Mouse (Mus musculus) forebrain, embryonic 15.5 days (tissue): ENCODE data around the gene Prpsap2. TPM values are rescaled to one million over a fixed set of nuclear protein-coding genes. Genes with fewer than 3 reads are reported as not detected.
A peak's percentile ranks its signal among the peaks of the same experiment; 100 is the strongest.

Experiments used
- ATAC-seq: fragments of 200-750 bp; cut with Nextera tagmentation; replicated peaks from 2 replicates; pipeline ENCODE4 v1.8.0; 2017; ENCODE audit warnings: mild to moderate bottlenecking, moderate TSS enrichment, moderate library complexity
- H3K27ac ChIP-seq: fragments of 300-500 bp; sonication (generic); replicated peaks from 2 replicates; pipeline ENCODE4 v1.5.1; 2015; ENCODE audit warnings: mild to moderate bottlenecking, inconsistent platforms
- H3K27me3 ChIP-seq: fragments of 300-500 bp; sonication (generic); 2 replicates; pipeline ENCODE4 v1.6.1; 2015; ENCODE audit warnings: inconsistent platforms
- H3K36me3 ChIP-seq: fragments of 300-500 bp; sonication (generic); 2 replicates; pipeline ENCODE4 v1.6.1; 2015; ENCODE audit warnings: mild to moderate bottlenecking, inconsistent platforms
- H3K4me1 ChIP-seq: fragments of 300-500 bp; sonication (generic); 2 replicates; pipeline ENCODE4 v1.6.1; 2015; ENCODE audit warnings: inconsistent platforms
- H3K4me2 ChIP-seq: fragments of 300-500 bp; sonication (generic); replicated peaks from 2 replicates; pipeline ENCODE4 v1.6.1; 2015; ENCODE audit warnings: mild to moderate bottlenecking, inconsistent platforms
- H3K4me3 ChIP-seq: fragments of 300-500 bp; sonication (generic); 2 replicates; pipeline ENCODE4 v1.5.1; 2015; ENCODE audit warnings: mild to moderate bottlenecking, inconsistent platforms
- H3K9ac ChIP-seq: fragments of 300-500 bp; sonication (generic); replicated peaks from 2 replicates; pipeline ENCODE4 v1.6.1; 2015; ENCODE audit warnings: mild to moderate bottlenecking, inconsistent platforms
- H3K9me3 ChIP-seq: fragments of 300-500 bp; sonication (generic); 2 replicates; pipeline ENCODE4 v1.6.1; 2016; ENCODE audit warnings: inconsistent platforms
- WGBS: fragments of 180-500 bp; shearing (Covaris S2); methylation state at CpG from one replicate; pipeline ENCODE4 v1.1.7; 2015; ENCODE audit warnings: mixed read lengths; 5-methylcytosine and 5-hydroxymethylcytosine counted together
- polyA plus RNA-seq: library from polyadenylated mRNA; unstranded; fragments of >200 nt; fragmentation: Nextera tagmentation; extraction: Ambion mirVana; gene quantifications from 2 replicates; pipeline ENCODE4 v1.2.1, GENCODE M21; 2015

Prpsap2 gene
- polyA plus RNA-seq, 1 experiment from 2014 or later, result 67.3 TPM

- Histone ChIP-seq H3K36me3 (peaks cover 56% of the 10 kb centered on the region), H3K27me3 (no peaks in the 10 kb centered on the region), H3K4me1 (no peaks in the 10 kb centered on the region), H3K27ac (no peak overlapping the region), H3K4me2 (no peak overlapping the region), H3K9me3 (no peaks in the 10 kb centered on the region), H3K4me3 (no peak overlapping the region), H3K9ac (no peak overlapping the region)
- no peak for ATAC-seq
- WGBS, result 73% methylated on average over 3 of the region's 3 CpGs
Measured at GRCm38 (mm10) chr11:61744460-61744859, 17.4 kb downstream of the Prpsap2 start.

GRCm38 (mm10) chr11:61743768-61744167, 18.1 kb downstream of the Prpsap2 start:
- Histone ChIP-seq H3K9ac (no peak overlapping the region), H3K9me3 (no peaks in the 10 kb centered on the region), H3K4me2 (no peak overlapping the region), H3K27ac (no peak overlapping the region), H3K36me3 (peaks cover 61% of the 10 kb centered on the region), H3K4me3 (no peak overlapping the region), H3K4me1 (no peaks in the 10 kb centered on the region), H3K27me3 (no peaks in the 10 kb centered on the region)
- ATAC-seq, result no peak
- WGBS, result 85% methylated on average over 3 of the region's 3 CpGs

GRCm38 (mm10) chr11:61740500-61740899, 21.4 kb downstream of the Prpsap2 start:
- no peak overlapping the region for H3K27ac ChIP-seq
- H3K36me3 ChIP-seq, result peaks cover 74% of the 10 kb centered on the region
- no peaks in the 10 kb centered on the region for H3K27me3 ChIP-seq
- WGBS, result 91% methylated on average over 1 of the region's 1 CpGs
- ATAC-seq, result no peak
- H3K9ac ChIP-seq, result no peak overlapping the region
- H3K4me2 ChIP-seq, result no peak overlapping the region
- no peaks in the 10 kb centered on the region for H3K9me3 ChIP-seq
- H3K4me1 ChIP-seq, result no peaks in the 10 kb centered on the region
- no peak overlapping the region for H3K4me3 ChIP-seq

GRCm38 (mm10) chr11:61737290-61737689, 24.6 kb downstream of the Prpsap2 start:
- no peak overlapping the region for H3K4me2 ChIP-seq
- H3K4me1 ChIP-seq, result no peaks in the 10 kb centered on the region
- H3K36me3 ChIP-seq, result peaks cover 83% of the 10 kb centered on the region
- H3K4me3 ChIP-seq, result no peak overlapping the region
- no peaks in the 10 kb centered on the region for H3K27me3 ChIP-seq
- ATAC-seq, result no peak
- no peak overlapping the region for H3K9ac ChIP-seq
- H3K9me3 ChIP-seq, result no peaks in the 10 kb centered on the region
- H3K27ac ChIP-seq, result no peak overlapping the region
- 97% methylated on average over 1 of the region's 1 CpGs for WGBS

- Histone ChIP-seq H3K27ac (no peak overlapping the region), H3K27me3 (no peaks in the 10 kb centered on the region), H3K4me2 (no peak overlapping the region), H3K4me3 (no peak overlapping the region), H3K9ac (no peak overlapping the region), H3K4me1 (no peaks in the 10 kb centered on the region), H3K36me3 (peaks cover 73% of the 10 kb centered on the region), H3K9me3 (no peaks in the 10 kb centered on the region)
- WGBS, result 93% methylated on average over 7 of the region's 7 CpGs
- ATAC-seq, result no peak
Measured at GRCm38 (mm10) chr11:61732672-61733071, 29.2 kb downstream of the Prpsap2 start.

GRCm38 (mm10) chr11:61728037-61728436, 33.9 kb downstream of the Prpsap2 start:
- H3K4me3 ChIP-seq, result no peak overlapping the region
- 91% methylated on average over 2 of the region's 2 CpGs for WGBS
- no peak overlapping the region for H3K4me2 ChIP-seq
- H3K36me3 ChIP-seq, result peaks cover 55% of the 10 kb centered on the region
- H3K27ac ChIP-seq, result no peak overlapping the region
- H3K9ac ChIP-seq, result no peak overlapping the region
- ATAC-seq, result no peak
- no peaks in the 10 kb centered on the region for H3K9me3 ChIP-seq
- H3K27me3 ChIP-seq, result no peaks in the 10 kb centered on the region
- no peaks in the 10 kb centered on the region for H3K4me1 ChIP-seq

- WGBS, result 75% methylated on average over 5 of the region's 5 CpGs
- no peak for ATAC-seq
- Histone ChIP-seq H3K4me1 (no peaks in the 10 kb centered on the region), H3K9me3 (no peaks in the 10 kb centered on the region), H3K36me3 (0 out of 2 replicates have a peak, but pooled peaks cover 12% of the 10 kb centered on the region), H3K4me2 (no peak overlapping the region), H3K27me3 (no peaks in the 10 kb centered on the region), H3K4me3 (no peak overlapping the region), H3K27ac (no peak overlapping the region), H3K9ac (no peak overlapping the region)
Measured at GRCm38 (mm10) chr11:61722077-61722476, 39.8 kb downstream of the Prpsap2 start.

- 84% methylated on average over 3 of the region's 3 CpGs for WGBS
- Histone ChIP-seq H3K4me1 (no peaks in the 10 kb centered on the region), H3K36me3 (no peaks in the 10 kb centered on the region), H3K9ac (no peak within 1 kb of the TSS), H3K27me3 (no peaks in the 10 kb centered on the region), H3K4me2 (no peak within 1 kb of the TSS), H3K4me3 (no peak within 1 kb of the TSS), H3K27ac (no peak within 1 kb of the TSS), H3K9me3 (no peaks in the 10 kb centered on the region)
- ATAC-seq, result no peak
Measured at GRCm38 (mm10) chr11:61720636-61721035, 41.3 kb downstream of the Prpsap2 start, which contains the start of gene Slc5a10. Gene Slc5a10, minus strand, starts transcription at chr11:61720826.

- no peak overlapping the region for H3K9ac ChIP-seq
- H3K36me3 ChIP-seq, result no peaks in the 10 kb centered on the region
- no peaks in the 10 kb centered on the region for H3K9me3 ChIP-seq
- H3K27ac ChIP-seq, result no peak overlapping the region
- no peak overlapping the region for H3K4me2 ChIP-seq
- WGBS, result 77% methylated on average over 8 of the region's 8 CpGs
- H3K27me3 ChIP-seq, result no peaks in the 10 kb centered on the region
- no peak overlapping the region for H3K4me3 ChIP-seq
- ATAC-seq, result no peak
- no peaks in the 10 kb centered on the region for H3K4me1 ChIP-seq
Measured at GRCm38 (mm10) chr11:61719826-61720225, 42.1 kb downstream of the Prpsap2 start.

- Histone ChIP-seq H3K36me3 (no peaks in the 10 kb centered on the region), H3K27me3 (no peaks in the 10 kb centered on the region), H3K27ac (no peak overlapping the region), H3K4me3 (no peak overlapping the region), H3K9ac (no peak overlapping the region), H3K4me1 (no peaks in the 10 kb centered on the region), H3K9me3 (no peaks in the 10 kb centered on the region), H3K4me2 (no peak overlapping the region)
- WGBS, result 71% methylated on average over 3 of the region's 3 CpGs
- no peak for ATAC-seq
Measured at GRCm38 (mm10) chr11:61719387-61719786, 42.5 kb downstream of the Prpsap2 start.

- H3K27me3 ChIP-seq, result no peaks in the 10 kb centered on the region
- no peak overlapping the region for H3K27ac ChIP-seq
- no peaks in the 10 kb centered on the region for H3K36me3 ChIP-seq
- no peak overlapping the region for H3K4me3 ChIP-seq
- H3K9ac ChIP-seq, result no peak overlapping the region
- WGBS, result 43% methylated on average over 5 of the region's 5 CpGs
- H3K4me2 ChIP-seq, result no peak overlapping the region
- no peak for ATAC-seq
- no peaks in the 10 kb centered on the region for H3K9me3 ChIP-seq
- H3K4me1 ChIP-seq, result no peaks in the 10 kb centered on the region
Measured at GRCm38 (mm10) chr11:61717990-61718389, 43.9 kb downstream of the Prpsap2 start.

- Histone ChIP-seq H3K9ac (no peak overlapping the region), H3K4me3 (no peak overlapping the region), H3K27me3 (no peaks in the 10 kb centered on the region), H3K4me1 (no peaks in the 10 kb centered on the region), H3K36me3 (no peaks in the 10 kb centered on the region), H3K4me2 (no peak overlapping the region), H3K27ac (no peak overlapping the region), H3K9me3 (no peaks in the 10 kb centered on the region)
- 57% methylated on average over 6 of the region's 6 CpGs for WGBS
- ATAC-seq, result peak; percentile 48; the same call in 1 of the 2 replicates
Measured at GRCm38 (mm10) chr11:61715130-61715529, 46.8 kb downstream of the Prpsap2 start.

GRCm38 (mm10) chr11:61714346-61715117, 47.4 kb downstream of the Prpsap2 start:
- no peak overlapping the region for H3K9ac ChIP-seq
- no peaks in the 10 kb centered on the region for H3K36me3 ChIP-seq
- H3K4me2 ChIP-seq, result no peak overlapping the region
- 49% methylated on average over 11 of the region's 11 CpGs for WGBS
- no peaks in the 10 kb centered on the region for H3K4me1 ChIP-seq
- no peak overlapping the region for H3K27ac ChIP-seq
- no peaks in the 10 kb centered on the region for H3K27me3 ChIP-seq
- H3K9me3 ChIP-seq, result no peaks in the 10 kb centered on the region
- H3K4me3 ChIP-seq, result no peak overlapping the region
- peak; percentile 92 for ATAC-seq
